Mouse (Mus musculus): ENCODE results near the gene Mcoln3. TPM values are rescaled to one million over a fixed set of nuclear protein-coding genes. Genes with fewer than 3 reads are reported as not detected.

The Mcoln3 gene
- total RNA-seq, 1 experiment from 2014 or later: not detected

GRCm38 (mm10) chr3:146134834-146135233, 17.6 kb downstream of the Mcoln3 start:
- no peak for DNase-seq

DNA sequence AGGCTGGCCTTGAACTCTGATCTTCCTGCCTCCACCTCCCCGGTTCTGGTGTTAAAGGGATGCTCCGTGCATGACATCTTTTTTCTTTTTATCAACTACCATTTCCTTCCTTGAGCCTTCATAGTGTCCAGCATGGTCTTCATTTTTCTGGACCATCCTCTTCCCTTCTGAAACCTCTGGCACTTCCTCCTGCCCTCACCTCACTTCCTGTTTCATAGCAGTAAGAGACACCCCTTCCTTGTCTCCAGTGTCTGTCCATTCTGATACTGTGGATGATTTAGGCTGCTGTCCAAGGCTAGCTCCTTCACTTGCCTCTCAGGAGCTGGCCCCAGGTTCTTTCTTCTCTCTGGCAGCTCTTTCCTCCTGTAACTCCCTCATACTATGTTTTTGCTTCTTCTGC, 18.2 kb downstream of the Mcoln3 start:
- no peak for DNase-seq

DNA sequence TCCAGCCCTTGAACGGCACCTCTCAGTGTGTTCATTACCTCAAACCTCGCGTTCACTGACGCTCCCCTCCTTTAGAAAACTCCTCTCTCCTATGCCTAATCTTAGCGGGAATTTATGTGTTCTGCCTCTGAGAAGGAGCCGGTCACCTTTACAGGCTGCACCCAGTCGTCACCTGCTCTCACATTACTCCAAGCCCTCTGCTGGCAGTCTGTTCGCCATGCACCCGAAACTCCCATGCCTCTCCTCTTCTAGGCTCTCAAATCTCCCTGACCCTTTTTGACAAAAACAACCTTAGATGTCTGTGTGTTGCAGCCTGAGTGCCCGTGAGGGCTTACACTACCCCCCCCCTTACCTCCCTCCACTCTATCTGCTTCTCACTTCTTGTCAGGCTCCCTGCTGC, 19.2 kb downstream of the Mcoln3 start:
- DNase-seq: no peak

DNA sequence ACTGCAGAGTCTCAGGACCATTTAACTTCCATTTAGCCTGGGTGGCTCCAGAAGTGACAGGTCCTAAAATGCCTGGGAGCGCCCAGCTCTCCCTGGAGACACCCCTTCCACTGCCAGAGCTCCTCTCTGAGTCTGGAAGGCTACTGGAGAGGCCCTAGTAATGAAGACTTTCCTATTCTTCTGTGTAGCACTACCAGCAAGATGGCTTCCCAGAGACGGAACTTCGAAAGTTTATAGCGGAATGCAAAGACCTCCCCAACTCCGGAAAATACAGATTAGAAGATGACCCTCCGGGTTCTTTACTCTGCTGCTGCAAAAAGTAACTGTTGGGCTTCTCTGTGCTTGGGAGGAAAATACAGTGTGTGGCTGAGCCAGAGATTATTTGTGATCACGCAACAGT, 23.0 kb downstream of the Mcoln3 start:
- DNase-seq: no peak

DNA sequence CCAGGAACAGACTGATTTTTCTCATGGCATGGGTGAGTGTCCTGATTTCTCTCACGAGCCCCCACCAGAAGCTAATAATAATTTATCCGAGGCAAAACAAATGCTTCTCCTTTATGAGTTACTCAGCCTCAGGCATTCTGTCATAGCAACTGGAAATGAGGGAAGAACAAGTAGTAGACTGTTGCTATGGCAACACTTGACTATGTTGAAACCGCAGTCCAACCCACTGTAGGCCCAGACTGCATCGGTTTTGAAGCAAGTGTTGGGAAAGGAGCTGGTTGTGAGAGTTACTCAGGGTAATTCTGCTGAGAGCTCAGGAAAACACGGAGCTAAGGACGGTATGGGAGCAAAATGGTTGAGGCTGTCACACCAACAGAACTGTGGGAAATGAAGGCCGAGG, 25.3 kb downstream of the Mcoln3 start:
- no peak for DNase-seq

- no peak for DNase-seq
These were observed 28.3 kb downstream of the Mcoln3 start for GRCm38 (mm10) chr3:146145501-146145900.

DNA sequence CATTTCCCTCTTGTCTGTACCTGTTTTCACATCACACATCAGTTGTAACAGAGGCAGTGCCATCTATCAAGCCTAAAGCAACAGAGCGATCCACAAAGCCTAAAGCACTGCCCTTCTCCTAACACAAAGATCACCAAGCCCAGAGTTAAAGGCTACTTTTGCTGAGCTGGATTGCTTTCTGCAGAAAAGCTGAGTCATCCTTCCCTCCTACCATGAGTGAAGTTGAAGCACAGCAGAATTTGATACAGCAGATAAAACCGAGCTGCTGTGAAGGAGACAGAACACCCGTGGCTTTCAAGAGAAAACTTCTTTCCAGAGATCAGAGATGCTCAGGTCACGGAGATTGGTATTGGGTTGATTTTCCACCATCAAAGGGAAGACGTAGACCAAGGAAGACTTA, 28.9 kb downstream of the Mcoln3 start:
- DNase-seq: no peak

GRCm38 (mm10) chr3:146149156-146150057, 32.2 kb downstream of the Mcoln3 start, which contains the start of gene Mcoln2:
Mcoln2 (plus strand) TSS chr3:146149833.
- peak; percentile 21 for DNase-seq

DNA sequence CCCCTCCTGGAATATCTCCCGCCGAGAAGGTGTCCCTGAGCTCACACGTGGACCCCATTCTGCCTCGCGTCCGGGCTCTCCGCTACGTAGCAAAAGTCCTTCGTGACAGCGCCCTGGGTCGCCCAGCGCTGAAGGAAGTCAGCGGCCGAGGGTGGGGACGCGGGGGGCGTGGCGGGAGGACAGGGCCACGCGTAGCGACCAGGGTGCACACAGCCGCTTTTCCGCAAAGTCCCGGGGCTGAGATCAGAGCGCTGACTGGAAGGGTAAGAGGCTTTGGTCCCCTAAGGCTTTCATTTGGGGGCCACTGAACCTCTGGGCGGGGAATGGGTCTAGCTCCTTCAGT, 32.8 kb downstream of the Mcoln3 start:
- peak; percentile 66 for DNase-seq

GRCm38 (mm10) chr3:146150560-146150959, 33.3 kb downstream of the Mcoln3 start:
- peak; percentile 11 for DNase-seq

DNA sequence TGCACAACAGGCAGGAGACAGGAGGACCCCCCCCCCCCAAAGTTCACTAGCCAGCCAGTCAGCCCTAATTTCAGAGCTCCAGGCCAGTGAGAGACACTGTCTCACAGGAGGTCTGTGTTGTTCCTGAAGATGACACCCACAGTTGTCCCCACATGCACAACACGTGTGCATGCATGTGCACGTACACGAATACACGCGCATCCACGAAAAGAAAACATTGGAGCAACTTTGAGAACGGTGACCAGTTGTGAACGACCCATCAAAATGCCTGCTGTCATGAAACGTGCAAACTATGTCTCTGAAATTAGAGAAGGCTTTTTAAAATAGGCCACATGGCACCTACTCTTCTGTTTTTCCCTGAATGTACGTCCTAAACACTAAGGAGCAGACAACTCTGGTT, 34.1 kb downstream of the Mcoln3 start:
- DNase-seq: no peak

DNA sequence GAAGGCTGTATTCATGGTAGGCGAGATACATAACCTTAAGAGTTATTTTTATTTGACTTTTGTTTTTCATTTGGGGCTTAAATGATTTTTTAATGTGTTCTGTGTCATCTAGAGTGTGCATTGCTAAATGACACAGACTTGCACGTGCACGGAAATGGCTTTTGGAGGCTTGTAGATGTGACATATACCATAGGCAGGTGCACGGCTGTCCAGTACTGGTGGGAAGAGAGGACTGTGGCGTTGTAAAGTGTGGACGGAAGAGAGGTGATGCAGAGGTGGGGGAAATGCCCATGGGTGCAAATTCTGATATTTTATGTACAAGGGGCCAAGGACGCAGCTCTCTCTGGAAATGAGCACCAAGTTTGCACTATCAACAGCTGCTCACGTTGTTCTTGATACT, 34.5 kb downstream of the Mcoln3 start:
- DNase-seq: no peak

DNA sequence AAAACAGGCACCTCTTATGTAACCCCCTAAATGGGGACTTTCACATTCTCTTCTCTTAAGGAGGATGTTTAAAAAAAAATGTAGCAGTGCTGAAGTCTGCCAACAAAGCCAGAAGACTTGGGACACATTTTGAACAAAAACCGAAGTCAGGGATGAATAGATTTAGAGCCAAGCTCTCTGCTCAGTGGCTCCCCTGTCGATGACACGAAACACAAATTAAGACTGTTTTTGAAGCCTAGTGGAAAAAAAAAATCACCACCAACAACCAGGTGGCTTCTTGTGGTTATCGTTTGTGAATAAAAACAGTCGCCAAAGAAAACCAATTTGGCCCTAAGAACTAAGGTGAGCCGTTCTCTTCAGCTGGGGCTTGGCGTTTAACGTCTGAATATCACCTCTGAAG, 35.1 kb downstream of the Mcoln3 start:
- DNase-seq: no peak

GRCm38 (mm10) chr3:146152913-146153312, 35.7 kb downstream of the Mcoln3 start:
- DNase-seq: no peak

DNA sequence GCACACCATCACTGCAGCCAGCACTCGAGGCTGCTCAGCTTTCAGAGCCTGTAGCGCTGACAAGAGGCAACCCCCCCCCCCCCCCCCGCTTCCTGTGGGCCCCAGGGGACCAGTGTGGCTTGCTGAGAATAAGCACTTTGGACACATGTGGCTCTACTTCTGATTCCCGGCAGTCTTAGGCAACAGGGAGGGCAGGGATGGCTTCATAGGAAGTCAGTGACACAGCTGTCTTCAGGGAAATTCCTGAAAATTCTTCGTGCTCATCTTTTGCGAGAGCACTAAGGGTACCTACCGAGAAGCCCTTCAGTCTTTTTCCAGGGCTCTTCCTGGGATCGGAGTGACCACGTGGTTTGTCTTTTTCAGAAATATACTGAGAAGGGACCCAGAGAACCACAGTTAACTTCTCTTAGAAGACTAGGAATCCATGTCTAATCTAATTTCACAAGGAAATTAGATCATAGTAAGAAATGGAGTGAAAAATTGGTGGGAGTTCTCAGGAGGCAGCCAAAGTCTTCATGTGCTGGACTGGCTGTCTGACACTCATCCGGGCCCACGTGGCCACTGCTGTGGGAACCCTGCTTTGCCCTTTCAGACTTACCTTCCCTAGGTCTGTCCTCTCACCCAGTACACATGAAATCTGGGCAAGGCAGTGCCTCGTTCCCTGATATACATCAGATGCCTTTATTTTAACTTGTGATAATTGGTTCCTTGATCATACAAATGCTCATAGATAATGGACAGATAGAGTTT, 36.8 kb downstream of the Mcoln3 start:
- no peak for DNase-seq

DNA sequence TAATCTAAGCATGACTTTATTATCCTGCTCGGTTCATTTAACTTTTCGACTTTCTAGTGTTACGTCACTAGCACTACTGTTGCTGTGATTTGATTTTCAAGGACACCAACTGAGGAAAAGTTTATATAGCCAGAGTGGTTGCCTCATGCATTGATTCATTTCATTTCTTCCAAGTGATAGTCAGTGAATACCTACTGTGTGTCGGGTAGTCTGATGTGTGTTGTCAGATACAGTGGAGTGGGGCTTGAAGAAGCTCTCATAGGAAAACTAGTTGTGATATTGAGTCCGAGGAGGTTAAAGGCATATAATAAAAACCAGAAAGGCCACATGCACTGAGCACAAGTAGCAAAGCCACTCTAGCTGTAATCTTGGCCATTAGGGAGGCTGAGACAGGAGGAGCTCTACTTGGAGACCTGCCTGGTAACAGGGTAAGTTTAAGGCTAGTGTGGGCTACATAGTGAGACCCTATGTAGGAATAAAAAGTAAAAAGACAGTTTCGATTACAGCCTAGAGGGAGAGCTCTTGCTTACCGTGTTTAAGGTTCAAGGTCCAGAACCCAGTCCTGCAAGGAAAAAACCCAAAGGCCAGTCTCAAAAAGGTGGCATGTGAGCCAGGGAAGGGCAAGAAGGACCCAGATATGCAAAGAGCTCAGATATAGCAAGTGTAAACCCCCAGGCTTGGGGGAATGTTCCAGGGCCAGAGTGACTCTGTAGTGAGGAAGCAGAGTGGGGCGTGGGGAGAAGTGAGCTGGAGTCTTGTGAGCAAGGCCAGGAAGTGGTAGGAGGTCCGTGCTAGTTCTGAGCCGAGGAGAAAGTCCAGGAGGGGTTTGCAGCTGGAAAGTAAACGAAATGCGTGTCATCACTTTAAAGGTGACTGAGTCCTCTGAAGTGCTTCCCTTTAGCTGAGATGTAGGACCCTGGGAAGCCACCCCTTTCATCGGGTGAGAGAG, 38.7 kb downstream of the Mcoln3 start:
- no peak for DNase-seq

- no peak for DNase-seq
These were observed 39.6 kb downstream of the Mcoln3 start for GRCm38 (mm10) chr3:146156811-146157210.

DNA sequence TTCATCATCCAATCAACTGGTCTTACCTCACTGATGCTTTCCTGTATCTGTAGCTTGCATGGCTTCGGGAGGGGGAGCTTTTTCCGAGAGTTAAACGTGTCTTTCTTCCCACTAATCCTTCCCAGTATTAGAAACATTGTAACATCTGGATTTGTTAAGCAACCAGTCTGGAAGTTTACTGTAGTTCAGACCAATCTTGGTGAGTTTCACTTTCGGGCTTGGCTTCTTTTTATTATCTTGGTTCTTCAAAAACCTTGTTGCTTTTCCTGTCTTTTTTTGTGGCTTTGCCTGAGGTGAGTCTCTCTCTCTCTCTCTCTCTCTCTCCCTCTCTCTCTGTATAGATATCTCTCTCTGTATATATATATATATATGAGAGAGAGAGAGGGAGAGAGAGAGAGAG, 40.8 kb downstream of the Mcoln3 start:
- DNase-seq: no peak

DNA sequence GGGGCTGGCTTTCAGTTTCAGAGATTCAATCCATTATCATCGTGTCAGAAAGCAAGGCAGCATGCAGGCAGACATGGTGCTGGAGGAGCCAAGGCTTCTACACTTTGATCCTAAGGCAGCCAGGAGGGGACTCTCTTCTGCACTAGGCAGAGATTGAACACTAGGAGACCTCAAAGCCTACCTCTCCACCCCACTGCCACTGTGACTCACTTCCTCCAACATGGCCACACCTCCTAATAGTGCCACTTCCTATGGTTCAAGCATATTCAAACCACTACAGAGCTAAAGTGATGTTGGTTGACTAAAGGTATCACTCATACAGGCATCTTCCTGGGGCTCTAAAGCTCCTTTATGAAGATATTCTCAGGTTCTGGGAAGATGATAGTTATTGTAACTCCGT, 42.1 kb downstream of the Mcoln3 start:
- DNase-seq: no peak

GRCm38 (mm10) chr3:146162197-146162596, 44.9 kb downstream of the Mcoln3 start:
- no peak for DNase-seq

GRCm38 (mm10) chr3:146169356-146169755, 52.1 kb downstream of the Mcoln3 start:
- DNase-seq: no peak

DNA sequence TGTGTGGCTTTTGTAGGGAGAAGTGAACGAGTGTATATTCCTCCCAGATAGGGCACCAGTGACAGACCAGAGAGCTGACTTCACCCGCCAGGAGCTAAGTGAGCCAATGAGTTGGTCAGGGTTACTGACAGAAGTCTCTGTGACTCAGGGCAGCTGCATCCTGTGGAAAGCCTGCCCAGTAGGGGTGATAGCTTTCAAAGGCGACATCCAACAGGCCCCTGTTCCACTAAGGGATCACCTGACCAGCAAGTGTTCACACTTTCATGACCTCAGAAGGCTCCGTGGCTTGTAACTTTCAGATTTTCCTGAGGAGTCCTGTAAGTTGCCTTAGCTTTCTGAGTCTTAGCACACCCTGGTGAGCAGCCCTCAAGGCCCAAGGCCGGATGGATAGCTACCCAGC, 55.8 kb downstream of the Mcoln3 start:
- no peak for DNase-seq
